Mouse (Mus musculus) liver, adult 2 months (tissue): ENCODE measurements at regions not wholly inside any gene's neighbourhood (a gene's known extent, or its start where the extent isn't known, plus 50 kb on each side); places are given as distances from the start of the nearest gene placed in this dataset.

Experiments used
- CTCF ChIP-seq: fragments of 200-500 bp; IDR thresholded peaks from 2 replicates; pipeline ENCODE4 v1.5.1; 2011; ENCODE audit warnings: low read depth, low read length, control low read depth
- POLR2A ChIP-seq: fragments of 200-500 bp; IDR thresholded peaks from 2 replicates; pipeline ENCODE4 v1.6.1; 2011; ENCODE audit warnings: low read length, control low read depth; ENCODE audit not compliant: insufficient read depth; ENCODE audit errors: extremely low read depth

GRCm38 (mm10) chr2:109404262-109404661 is 123.7 kb upstream of the Mettl15 start:
- TF ChIP-seq CTCF: no peak
- no peak for TF ChIP-seq POLR2A
